Mouse (Mus musculus) G1E (cell line): Measurements from ENCODE around the gene Pet117.

Experiments used
- CTCF ChIP-seq: IDR thresholded peaks from 2 replicates; pipeline ENCODE4 v1.5.1; 2012; ENCODE audit warnings: low read depth, low read length, inconsistent platforms, mixed read lengths
- GATA1 ChIP-seq: IDR thresholded peaks from 2 replicates; pipeline ENCODE4 v1.6.1; 2012; ENCODE audit warnings: borderline replicate concordance, low read length, inconsistent platforms, mixed read lengths
- POLR2AphosphoS5 ChIP-seq: IDR thresholded peaks from 2 replicates; pipeline ENCODE4 v1.6.1; 2012; ENCODE audit warnings: low read depth, low read length, inconsistent platforms; ENCODE audit not compliant: insufficient replicate concordance
- TAL1 ChIP-seq: conservative IDR thresholded peaks from 2 replicates; pipeline ENCODE4 v1.6.1; 2012; ENCODE audit warnings: low read depth, low read length, inconsistent platforms, mixed read lengths

DNA sequence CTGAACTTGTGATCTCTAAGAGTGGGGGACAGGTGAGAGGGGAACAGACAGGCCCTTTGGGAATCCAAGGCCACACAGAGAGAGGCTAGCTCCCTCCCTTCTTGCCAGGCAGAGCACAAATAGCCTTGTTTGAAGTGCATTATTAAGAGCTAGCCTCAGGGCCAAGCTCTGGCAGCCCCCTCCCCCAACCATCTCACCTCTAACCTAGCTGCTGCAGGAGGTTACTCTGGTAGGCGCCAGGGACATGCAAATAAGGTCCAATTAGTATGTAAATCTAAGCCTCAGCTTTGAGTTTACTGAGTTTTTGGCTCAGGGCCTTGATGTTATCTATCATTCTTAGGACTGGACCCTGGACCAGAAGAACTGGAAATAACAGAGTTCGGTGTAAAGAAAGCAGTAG lies 49.3 kb downstream of the Pet117 start:
- TF ChIP-seq TAL1 (no peak), CTCF (no peak), GATA1 (no peak), POLR2AphosphoS5 (no peak)
